In the genomic region with DNA sequence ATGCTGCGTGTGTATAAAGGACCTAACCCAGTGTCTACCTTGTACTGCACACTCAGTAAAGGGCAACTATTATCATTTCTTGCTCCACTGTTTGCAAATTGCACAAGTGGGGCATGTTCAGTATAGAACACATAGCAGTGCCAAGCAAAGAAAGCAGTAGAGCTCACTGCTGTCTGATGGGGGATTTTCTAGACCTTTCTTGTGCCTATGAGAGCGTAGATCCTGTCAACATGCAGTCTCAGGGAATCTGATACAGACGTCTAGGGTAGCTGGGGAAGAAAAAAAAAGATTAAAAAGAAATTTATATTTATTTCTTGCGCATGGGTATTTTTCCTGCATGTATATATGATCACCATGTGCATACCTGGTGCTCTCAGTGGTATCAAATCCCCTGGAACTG, we compare ENCODE assay signal across 9 mouse cellular contexts. TPM values are rescaled to one million over a fixed set of nuclear protein-coding genes. Genes with fewer than 3 reads are reported as not detected.
A peak's percentile ranks its signal among the peaks of the same experiment; 100 is the strongest.
DNase-seq lines count a peak whose midpoint lies in the region; ATAC-seq and TF ChIP-seq lines count a peak whose summit lies in the region.
"Had no signal": no experiment of that assay in that cellular context is flagged by ENCODE, and none has a peak within 500 bp of the region (broad histone marks: within the 10 kb centered on the region; RNA-seq: fewer than 3 reads in every experiment).

No protein-coding gene starts in this region.

- intact Hi-C loops in heart, adult 2 months (cut with DNase I), result no loop called here

- TF ChIP-seq EP300 in heart, adult 2 months (IDR thresholded peaks at IDR 0.05; ENCODE audit: insufficient read depth, low read depth, low read length), result no peak
- TF ChIP-seq EP300 in liver, postnatal 0 days (IDR thresholded peaks at IDR 0.05; ENCODE audit: low read depth), result no peak

- peaks cover 46% of the 10 kb centered on the region for H3K4me1 ChIP-seq in heart, adult 2 months (ENCODE audit: control insufficient read depth, insufficient read depth, low read length)
- peaks cover 16% of the 10 kb centered on the region for H3K4me1 ChIP-seq in kidney, postnatal 0 days (replicated peaks; ENCODE audit: insufficient read depth, low read length)
- peaks cover 3% of the 10 kb centered on the region; the same call in 1 of the 2 replicates for H3K4me1 ChIP-seq in embryonic facial prominence, embryonic 11.5 days (ENCODE audit: control insufficient read depth, insufficient read depth, low read length)
- H3K4me1 ChIP-seq in liver, postnatal 0 days (ENCODE audit: insufficient read depth), result peaks cover 19% of the 10 kb centered on the region

- H3K4me2 ChIP-seq in kidney, postnatal 0 days (ENCODE audit: low read length), result no peak overlapping the region
- H3K4me2 ChIP-seq in embryonic facial prominence, embryonic 11.5 days (ENCODE audit: low read depth, low read length), result no peak overlapping the region
- no peak overlapping the region for H3K4me2 ChIP-seq in liver, postnatal 0 days (ENCODE audit: low read depth, low read length)

- H3K27ac ChIP-seq in heart, adult 2 months, result peak overlapping the region; percentile 99
- H3K27ac ChIP-seq in kidney, postnatal 0 days, result 0 out of 2 replicates have a peak overlapping the region, but pooled peaks have one; percentile 87
- peak overlapping the region; percentile 29; the same call in 1 of the 2 replicates for H3K27ac ChIP-seq in embryonic facial prominence, embryonic 11.5 days (replicated peaks; ENCODE audit: low read depth, low read length)
- peak overlapping the region; percentile 13; the same call in 1 of the 2 replicates for H3K27ac ChIP-seq in liver, postnatal 0 days (ENCODE audit: low read depth)

- DNase-seq in heart, adult 2 months, result no peak
- no peak for DNase-seq in heart, postnatal 4 days
- no peak for DNase-seq in kidney, postnatal 0 days (ENCODE audit: low spot score)
- DNase-seq in kidney, adult 18-20 months, result no peak
- DNase-seq in embryonic facial prominence, embryonic 11.5 days (ENCODE audit: low spot score), result no peak
- no peak for DNase-seq in liver, postnatal 0 days
- DNase-seq in retina, postnatal 1 day, result no peak
- DNase-seq in c-Kit-positive CD71-positive TER-119-positive erythroid progenitor cells, embryonic 14.5 days (ENCODE audit: low spot score), result no peak
- DNase-seq: lung, postnatal 36 days had no signal

- H3K4me3 ChIP-seq in heart, adult 2 months, result no peak overlapping the region
- H3K4me3 ChIP-seq in kidney, postnatal 0 days (replicated peaks; ENCODE audit: low read depth, low read length), result no peak overlapping the region
- H3K4me3 ChIP-seq in embryonic facial prominence, embryonic 11.5 days (ENCODE audit: low read depth, low read length), result no peak overlapping the region
- no peak overlapping the region for H3K4me3 ChIP-seq in liver, postnatal 0 days (ENCODE audit: low read depth, low read length)

- TF ChIP-seq CTCF in heart, adult 2 months (IDR thresholded peaks at IDR 0.05), result no peak
- TF ChIP-seq CTCF in kidney, postnatal 0 days (IDR thresholded peaks at IDR 0.05; ENCODE audit: low read depth), result no peak
- TF ChIP-seq CTCF in liver, postnatal 0 days (IDR thresholded peaks at IDR 0.05; ENCODE audit: low read depth), result no peak

- no peak for TF ChIP-seq POLR2A in heart, adult 2 months (IDR thresholded peaks at IDR 0.05; ENCODE audit: insufficient read depth, low read depth, low read length)

- peaks cover 4% of the 10 kb centered on the region; the same call in 1 of the 2 replicates for H3K79me2 ChIP-seq in heart, adult 2 months (replicated peaks; ENCODE audit: control insufficient read depth, insufficient read depth, low read length)

- no peaks in the 10 kb centered on the region for H3K27me3 ChIP-seq in heart, adult 2 months (ENCODE audit: control insufficient read depth, insufficient read depth, low read length)
- no peaks in the 10 kb centered on the region for H3K27me3 ChIP-seq in kidney, postnatal 0 days (ENCODE audit: insufficient read depth, low read length)
- no peaks in the 10 kb centered on the region for H3K27me3 ChIP-seq in embryonic facial prominence, embryonic 11.5 days (ENCODE audit: control insufficient read depth, insufficient read depth, low read length)
- H3K27me3 ChIP-seq in liver, postnatal 0 days (ENCODE audit: insufficient read depth, low read length), result no peaks in the 10 kb centered on the region

- H3K9ac ChIP-seq in heart, adult 2 months (ENCODE audit: low read depth, low read length), result peak overlapping the region; percentile 69
- no peak overlapping the region for H3K9ac ChIP-seq in kidney, postnatal 0 days (ENCODE audit: low read depth, low read length)
- H3K9ac ChIP-seq in embryonic facial prominence, embryonic 11.5 days (replicated peaks; ENCODE audit: low read length), result no peak overlapping the region
- no peak overlapping the region for H3K9ac ChIP-seq in liver, postnatal 0 days (replicated peaks)

- no peaks in the 10 kb centered on the region for H3K9me3 ChIP-seq in kidney, postnatal 0 days (replicated peaks; ENCODE audit: low read length)
- no peaks in the 10 kb centered on the region for H3K9me3 ChIP-seq in embryonic facial prominence, embryonic 11.5 days (replicated peaks; ENCODE audit: control insufficient read depth, low read length)
- H3K9me3 ChIP-seq in liver, postnatal 0 days (ENCODE audit: low read length), result no peaks in the 10 kb centered on the region

- WGBS in heart, adult 2 months, result 59% methylated on average over 4 of the region's 4 CpGs
- WGBS in kidney, postnatal 0 days, result 76% methylated on average over 4 of the region's 4 CpGs
- 79% methylated on average over 4 of the region's 4 CpGs for WGBS in embryonic facial prominence, embryonic 11.5 days
- 77% methylated on average over 4 of the region's 4 CpGs for WGBS in liver, postnatal 0 days (ENCODE audit: insufficient replicate concordance)

- ATAC-seq in kidney, postnatal 0 days (replicated peaks; ENCODE audit: low FRiP score, low read depth), result no peak
- ATAC-seq in embryonic facial prominence, embryonic 11.5 days (replicated peaks; ENCODE audit: insufficient number of reproducible peaks, low FRiP score, low TSS enrichment, low read depth), result no peak
- ATAC-seq in liver, postnatal 0 days, result no peak

- H3K36me3 ChIP-seq in heart, adult 2 months (ENCODE audit: control insufficient read depth, insufficient read depth, low read length), result peaks cover 28% of the 10 kb centered on the region
- no peaks in the 10 kb centered on the region for H3K36me3 ChIP-seq in kidney, postnatal 0 days (ENCODE audit: insufficient read depth, low read length)
- H3K36me3 ChIP-seq in embryonic facial prominence, embryonic 11.5 days (replicated peaks; ENCODE audit: control insufficient read depth, insufficient read depth, low read depth, low read length), result no peaks in the 10 kb centered on the region
- no peaks in the 10 kb centered on the region for H3K36me3 ChIP-seq in liver, postnatal 0 days (replicated peaks; ENCODE audit: insufficient read depth, low read length)

RNA-seq across cellular contexts. Expression of a gene that starts 14.4 kb away (rescaled TPM):
- 10 to 100 TPM; 21.9 to 63.9 TPM for total RNA-seq in heart, adult 2 months (2021)
- 17.7 and 32.1 TPM in 2 replicates for polyA plus RNA-seq in heart, adult 2 months (2012; rRNA removed)
- 100 to 1,000 TPM; 161 to 163 TPM for total RNA-seq in heart, postnatal 4 days (2021)
- 6.5 and 8.1 TPM in 2 replicates for polyA plus RNA-seq in kidney, postnatal 0 days (2015; fragmentation: Nextera tagmentation; extraction: Ambion mirVana)
- polyA plus RNA-seq in embryonic facial prominence, embryonic 11.5 days (2014; fragmentation: Nextera tagmentation; extraction: Ambion mirVana), result 9.4 and 9.5 TPM in 2 replicates
- 1.0 and 1.1 TPM in 2 replicates for polyA plus RNA-seq in liver, postnatal 0 days (2015; fragmentation: Nextera tagmentation; extraction: Ambion mirVana)

RNA-seq across cellular contexts. Expression of a gene that starts 18.0 kb away (rescaled TPM):
- 1 to 10 TPM; 1.2 to 1.6 TPM for total RNA-seq in heart, adult 2 months (2021)
- 4.4 and 4.6 TPM in 2 replicates for polyA plus RNA-seq in heart, adult 2 months (2012; rRNA removed)
- 1 to 10 TPM; 2.7 to 4.0 TPM for total RNA-seq in heart, postnatal 4 days (2021)
- 6.0 and 6.2 TPM in 2 replicates for polyA plus RNA-seq in kidney, postnatal 0 days (2015; fragmentation: Nextera tagmentation; extraction: Ambion mirVana)
- 2.3 and 2.8 TPM in 2 replicates for polyA plus RNA-seq in embryonic facial prominence, embryonic 11.5 days (2014; fragmentation: Nextera tagmentation; extraction: Ambion mirVana)
- polyA plus RNA-seq in liver, postnatal 0 days (2015; fragmentation: Nextera tagmentation; extraction: Ambion mirVana), result 3.6 and 5.2 TPM in 2 replicates

Comparison
In these comparisons a context has a peak if more than half of its experiments do, and no peak if none do; other contexts are left out.
1. H3K27ac ChIP-seq: peak in every context shown above with its lines; median percentile 99 in heart, adult 2 months; 87 in kidney, postnatal 0 days; 29 in embryonic facial prominence, embryonic 11.5 days; 13 in liver, postnatal 0 days.